Mouse (Mus musculus): ENCODE data around the gene Asic2. TPM values are rescaled to one million over a fixed set of nuclear protein-coding genes. Genes with fewer than 3 reads are reported as not detected.

Asic2 gene
- polyA plus RNA-seq, 1 experiment, result 1.0 TPM

DNA sequence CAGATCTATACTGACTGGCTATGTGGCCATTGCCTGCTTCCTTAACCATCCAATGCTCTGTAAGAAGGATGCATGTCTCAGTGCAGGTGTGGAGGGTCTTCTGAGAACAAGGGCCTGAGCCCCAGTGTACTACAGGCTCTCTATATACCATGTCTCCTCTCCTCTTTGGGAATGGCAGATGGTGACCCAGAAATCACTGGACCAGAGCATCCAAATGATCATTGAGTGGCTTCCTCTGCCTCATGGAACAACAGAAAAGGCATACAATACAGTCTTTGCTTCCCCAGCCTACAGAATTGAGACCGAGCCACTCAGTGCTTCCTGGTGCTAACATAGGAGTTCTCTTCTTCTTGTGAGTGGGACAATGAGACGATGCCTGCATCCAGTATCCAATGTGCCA, 200.0 kb downstream of the Asic2 start:
- WGBS, result 86% methylated on average over 2 of the region's 2 CpGs
- no peak for DNase-seq (ENCODE audit: low read depth, low spot score)

DNA sequence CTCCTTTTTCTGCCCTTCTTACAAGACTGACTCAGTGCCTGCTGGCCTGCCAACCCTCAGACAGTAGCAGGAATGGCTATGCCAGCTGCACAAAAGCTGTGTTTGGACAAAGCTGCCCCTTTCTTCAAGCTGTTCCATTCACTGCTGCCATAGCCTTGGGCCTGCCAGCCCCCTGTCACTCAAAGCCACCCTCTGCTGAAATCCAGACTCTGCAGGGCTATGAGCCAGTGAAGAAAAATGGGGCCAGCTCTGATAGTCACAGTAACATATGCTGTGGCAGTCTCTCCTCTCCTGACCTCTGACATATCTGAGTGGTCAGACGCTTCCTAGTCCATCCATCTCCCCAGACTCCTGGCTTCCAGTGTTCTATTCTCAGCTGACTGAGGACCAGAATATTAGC, 200.5 kb downstream of the Asic2 start:
- DNase-seq (ENCODE audit: low read depth, low spot score), result no peak
- WGBS, result 52% methylated on average over 1 of the region's 1 CpGs

DNA sequence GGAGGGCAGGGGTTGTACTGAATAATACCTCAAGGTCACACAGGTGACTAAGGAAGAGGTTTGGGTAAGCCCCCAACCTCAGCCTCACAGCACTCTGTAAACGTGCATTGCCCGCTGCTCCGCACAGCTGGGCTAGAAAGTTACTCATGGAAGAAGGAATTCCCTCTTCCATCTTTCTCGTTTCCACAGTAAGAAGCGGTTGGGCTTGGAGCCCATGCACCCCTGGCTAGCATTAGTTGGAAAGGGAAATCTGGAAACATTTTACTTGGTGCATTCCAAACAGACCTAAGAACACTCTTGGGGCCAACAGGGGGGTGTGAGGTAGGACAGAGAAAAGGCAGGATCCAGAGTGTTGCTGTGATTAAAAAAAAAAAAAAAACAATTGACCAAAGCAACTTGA, 203.0 kb downstream of the Asic2 start:
- WGBS, result 49% methylated on average over 5 of the region's 5 CpGs
- DNase-seq (ENCODE audit: low read depth, low spot score), result no peak

DNA sequence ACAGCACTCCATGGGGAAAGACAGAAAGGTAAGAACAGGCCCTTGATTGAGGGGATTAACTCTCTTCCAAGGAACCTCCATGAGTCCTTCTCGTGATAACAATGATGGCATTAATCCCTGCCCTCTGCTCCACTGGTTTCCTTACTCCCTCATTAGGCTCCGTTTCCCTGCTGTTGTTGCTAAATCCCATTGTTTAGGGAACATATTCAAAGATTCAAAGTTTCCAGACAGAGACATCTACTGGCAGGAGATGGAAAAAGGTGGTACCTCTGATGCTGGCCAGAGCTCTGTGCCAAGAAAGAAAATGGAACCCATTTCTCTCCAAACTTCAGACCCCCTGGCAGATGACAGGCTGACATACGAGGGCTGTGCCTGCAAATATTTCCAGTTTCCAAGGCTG, 203.5 kb downstream of the Asic2 start:
- WGBS, result 20% methylated on average over 3 of the region's 3 CpGs

DNA sequence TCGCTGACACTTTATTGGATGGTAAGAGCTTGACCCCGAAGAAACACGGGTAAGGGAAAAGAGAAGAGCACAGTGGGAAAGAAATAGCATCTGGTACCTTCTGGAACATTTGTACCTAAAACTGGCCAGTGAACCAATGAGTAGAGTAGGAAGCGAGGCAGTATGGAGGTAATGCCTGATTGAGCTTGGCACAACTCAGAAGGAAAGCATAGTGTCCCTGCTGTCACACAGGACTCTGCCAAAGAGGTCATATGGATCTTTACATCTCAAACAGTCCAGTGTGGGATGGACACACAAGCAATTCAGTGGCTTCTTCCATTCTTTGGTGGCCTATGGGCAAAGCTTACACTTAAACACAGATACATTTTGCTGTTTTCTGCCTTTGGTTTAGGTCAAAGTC, 211.0 kb downstream of the Asic2 start:
- 83% methylated on average over 4 of the region's 4 CpGs for WGBS
- no peak for DNase-seq (ENCODE audit: low read depth, low spot score)

More for the DNA sequence above, 203.5 kb downstream of the Asic2 start:
- no peak for DNase-seq (ENCODE audit: low read depth, low spot score)

DNA sequence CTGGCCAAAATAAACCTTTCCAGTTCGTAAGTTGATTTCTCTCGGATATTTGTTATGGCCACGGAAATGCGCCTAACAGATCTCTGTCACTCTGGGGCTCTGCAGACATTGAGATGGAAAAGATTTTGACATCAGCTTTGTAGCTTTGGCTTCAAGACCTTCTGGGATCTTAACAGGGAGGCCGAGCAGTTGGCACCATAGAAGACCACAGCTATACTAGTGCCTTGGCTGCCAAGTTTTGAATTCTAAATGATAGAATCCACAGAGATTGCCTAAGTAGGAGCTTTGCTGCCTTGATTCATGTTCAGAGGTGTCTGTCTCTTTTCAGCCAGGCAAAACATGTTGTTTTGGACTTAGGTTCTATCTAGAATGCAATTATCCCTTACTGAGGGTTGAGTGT, 217.4 kb downstream of the Asic2 start:
- no peak for DNase-seq (ENCODE audit: low read depth, low spot score)
- 88% methylated on average over 5 of the region's 5 CpGs for WGBS

DNA sequence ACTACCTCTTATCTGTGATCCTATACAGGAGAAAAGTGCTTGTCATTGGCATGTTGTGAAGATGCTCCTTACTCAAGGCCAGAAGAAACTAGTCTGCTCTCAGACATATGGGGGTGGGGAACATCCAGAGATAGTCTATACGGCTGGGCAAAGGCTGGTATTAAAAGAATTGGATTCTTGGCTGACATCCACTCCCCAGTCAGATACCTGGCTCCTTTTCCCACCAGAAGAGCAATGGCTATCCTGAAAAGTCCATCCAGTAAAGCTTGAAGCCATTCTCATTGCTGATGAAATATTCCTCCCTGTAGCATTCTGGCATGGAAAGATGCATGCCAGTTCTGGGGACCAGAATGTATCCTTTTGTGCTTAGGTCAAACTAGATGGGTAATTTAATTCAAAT, 218.2 kb downstream of the Asic2 start:
- WGBS, result 77% methylated on average over 1 of the region's 1 CpGs
- DNase-seq (ENCODE audit: low read depth, low spot score), result no peak

DNA sequence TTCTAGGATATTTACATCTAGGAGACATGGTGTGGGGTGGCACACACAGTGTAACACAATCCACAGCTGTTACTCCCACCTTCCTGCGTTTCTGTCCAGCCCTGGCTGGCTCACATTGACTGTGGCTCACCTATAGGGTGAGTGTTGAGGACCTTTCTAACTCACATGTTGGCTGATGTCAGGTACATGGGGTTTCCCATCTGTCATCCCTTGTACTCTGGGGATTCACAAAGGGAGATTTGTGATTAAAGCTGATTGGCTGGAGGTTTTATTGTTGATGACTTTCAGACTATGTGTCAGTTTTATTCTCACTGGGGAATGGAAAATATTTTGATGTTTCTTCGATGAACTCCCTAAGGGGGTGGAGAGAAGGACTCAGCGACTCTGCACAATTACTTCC, 229.3 kb downstream of the Asic2 start:
- DNase-seq (ENCODE audit: low read depth, low spot score), result no peak
- WGBS, result 53% methylated on average over 3 of the region's 3 CpGs

DNA sequence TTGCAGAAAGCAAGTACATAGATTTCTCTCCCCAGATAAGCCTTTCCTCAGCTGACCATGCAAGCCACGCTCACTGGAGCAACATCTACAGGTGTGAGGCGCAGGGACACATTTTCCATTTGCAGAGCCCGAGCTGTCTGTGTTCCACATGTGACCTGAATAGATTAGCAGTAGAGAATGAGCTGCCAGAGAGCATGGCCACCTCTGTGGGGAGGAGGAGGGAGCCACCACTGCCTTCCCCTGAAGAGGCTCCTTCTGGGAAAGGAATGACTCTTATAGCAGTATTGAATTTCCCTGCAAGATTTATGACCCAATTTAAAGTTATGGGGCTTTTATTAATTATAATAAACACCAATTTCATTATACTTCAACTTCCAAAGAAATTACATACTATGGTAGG, 230.5 kb downstream of the Asic2 start:
- DNase-seq (ENCODE audit: low read depth, low spot score), result no peak
- WGBS, result 62% methylated on average over 3 of the region's 3 CpGs

DNA sequence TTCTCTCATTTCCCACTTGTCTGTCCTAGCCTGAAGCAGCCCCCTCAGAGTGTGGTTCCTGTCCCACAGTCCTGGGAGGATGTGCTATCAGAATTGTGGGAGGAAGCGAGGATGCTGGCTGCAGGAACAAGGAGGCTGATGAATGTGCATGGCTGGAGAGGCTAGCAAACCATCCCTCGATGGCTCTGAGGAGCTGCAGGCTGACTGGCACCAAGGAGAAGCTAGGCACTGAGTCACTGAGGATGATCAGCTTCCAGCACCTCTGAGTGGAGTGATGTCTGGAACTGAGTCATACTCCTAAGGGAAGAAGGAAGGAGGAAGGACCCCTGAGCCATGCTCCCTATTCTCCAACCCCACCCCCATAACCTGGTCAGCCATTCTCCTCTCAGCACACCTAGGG, 246.2 kb downstream of the Asic2 start:
- no peak for DNase-seq (ENCODE audit: low read depth, low spot score)
- 56% methylated on average over 2 of the region's 2 CpGs for WGBS

DNA sequence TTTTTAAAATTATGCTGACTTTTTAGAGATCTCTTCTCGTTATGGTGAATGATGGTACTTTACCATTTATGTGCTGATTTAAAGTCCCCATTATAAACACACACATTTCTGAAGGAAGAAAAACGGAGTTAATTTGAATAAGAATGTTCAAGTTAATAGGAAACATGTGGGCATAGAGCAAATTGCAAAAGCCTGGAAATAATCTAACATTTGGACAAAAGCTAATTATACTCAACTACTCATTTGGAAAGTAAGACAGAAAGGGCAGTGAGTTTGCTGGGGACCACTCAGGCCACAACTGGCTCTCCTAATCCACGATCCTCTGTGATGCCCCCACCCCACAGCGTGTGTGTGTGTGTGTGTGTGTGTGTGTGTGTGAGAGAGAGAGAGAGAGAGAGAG, 253.5 kb downstream of the Asic2 start:
- WGBS, result 69% methylated on average over 4 of the region's 4 CpGs
- no peak for DNase-seq (ENCODE audit: low read depth, low spot score)

DNA sequence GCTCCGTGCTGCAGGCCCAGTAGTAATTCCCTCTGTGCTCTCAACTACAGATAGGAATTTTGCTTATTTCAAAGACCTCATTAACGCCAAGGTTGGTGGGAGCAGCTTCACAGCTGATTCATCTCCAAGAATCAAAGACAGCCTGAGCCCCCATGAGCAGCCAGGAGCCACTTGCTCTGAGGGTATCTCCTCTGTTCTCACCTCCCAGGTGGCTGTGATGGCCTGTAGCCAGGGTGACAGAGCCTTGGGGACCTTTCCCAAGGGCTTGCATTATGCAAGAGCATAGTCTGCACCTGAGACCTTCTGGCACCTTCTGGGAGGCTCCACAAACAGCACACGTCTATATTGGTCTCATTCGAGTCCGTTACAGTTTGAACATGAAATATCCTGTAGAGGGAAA, 261.3 kb downstream of the Asic2 start:
- 74% methylated on average over 5 of the region's 5 CpGs for WGBS
- DNase-seq (ENCODE audit: low read depth, low spot score), result no peak

DNA sequence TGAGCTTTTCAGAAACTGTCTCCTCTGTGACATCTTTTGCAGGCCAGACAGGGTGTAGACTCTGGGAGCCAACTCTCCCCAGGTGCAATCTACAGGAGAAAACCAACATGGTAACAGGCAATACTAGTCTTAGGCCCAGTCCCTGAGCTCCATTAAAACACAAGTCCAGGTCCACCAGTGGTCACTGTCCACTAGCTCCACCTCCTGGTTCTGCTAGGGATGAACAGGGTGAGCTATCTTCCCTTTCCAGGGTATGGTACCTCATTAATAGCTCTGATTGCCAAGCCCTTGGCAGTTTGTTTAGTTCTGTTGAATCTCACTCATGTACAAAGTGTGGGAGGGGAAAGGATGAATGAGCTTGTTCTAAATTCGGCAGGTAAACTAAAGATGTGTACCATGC, 270.2 kb downstream of the Asic2 start:
- no peak for DNase-seq (ENCODE audit: low read depth, low spot score)
- 61% methylated on average over 1 of the region's 1 CpGs for whole genome bisulfite sequencing

DNA sequence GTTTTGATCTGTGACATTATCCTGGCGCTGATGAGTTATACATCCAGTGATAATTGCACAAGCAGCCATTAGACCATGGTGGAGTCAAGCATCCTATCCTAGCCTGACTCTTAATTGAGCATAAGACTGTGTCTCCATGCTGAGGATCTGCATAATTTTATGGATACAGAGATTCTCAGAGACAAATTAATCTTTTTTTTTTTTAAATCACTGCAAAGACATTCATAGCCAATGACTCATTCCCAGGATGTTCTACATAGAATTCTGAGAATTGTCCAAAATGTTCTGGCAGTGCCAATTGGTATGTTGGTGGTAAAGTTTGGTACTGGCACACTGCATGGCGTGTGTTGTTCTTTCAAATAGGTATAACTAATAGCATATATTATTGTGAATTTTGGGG, 272.8 kb downstream of the Asic2 start:
- 86% methylated on average over 2 of the region's 2 CpGs for WGBS
- DNase-seq (ENCODE audit: low read depth, low spot score), result no peak

DNA sequence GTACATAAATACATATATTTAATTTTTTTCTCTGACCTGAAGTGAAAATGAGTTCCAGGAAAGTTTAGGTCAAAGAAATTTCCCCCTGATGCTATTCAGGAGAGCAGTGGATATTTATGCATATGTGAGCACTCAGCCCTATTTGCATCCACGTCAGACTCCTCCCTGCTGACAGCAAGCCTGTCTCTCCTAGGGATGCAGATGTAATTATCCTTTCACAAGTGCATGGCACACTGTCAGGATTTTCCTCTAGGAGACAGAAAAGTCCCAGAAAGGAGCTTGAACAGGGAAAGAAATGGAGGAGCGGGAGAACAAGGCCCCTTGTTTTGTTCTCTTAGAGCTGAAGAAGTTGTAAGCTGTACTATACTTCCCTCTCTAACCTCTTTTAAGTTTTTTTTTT, 287.7 kb downstream of the Asic2 start:
- WGBS, result 69% methylated on average over 2 of the region's 2 CpGs
- no peak for DNase-seq (ENCODE audit: low read depth, low spot score)

DNA sequence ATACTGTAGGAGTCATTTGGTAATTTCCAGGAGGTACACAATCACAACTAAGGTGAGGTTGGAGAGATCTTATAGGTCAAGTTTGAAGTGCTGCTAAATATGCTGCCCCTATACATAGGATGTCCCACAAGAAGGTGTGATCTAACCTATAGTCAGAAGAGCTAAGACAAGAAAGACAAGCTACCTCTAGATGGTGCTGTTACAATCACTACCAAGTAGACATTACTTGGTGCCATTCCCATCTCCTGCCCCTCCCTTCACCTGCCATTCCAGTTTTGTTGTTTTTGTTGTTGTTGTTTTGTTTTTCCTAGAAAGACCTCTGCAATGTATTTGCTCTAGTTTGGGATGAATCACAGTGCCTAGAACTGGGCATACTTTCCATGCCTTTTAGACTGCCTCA, 296.5 kb downstream of the Asic2 start:
- no peak for DNase-seq (ENCODE audit: low read depth, low spot score)

DNA sequence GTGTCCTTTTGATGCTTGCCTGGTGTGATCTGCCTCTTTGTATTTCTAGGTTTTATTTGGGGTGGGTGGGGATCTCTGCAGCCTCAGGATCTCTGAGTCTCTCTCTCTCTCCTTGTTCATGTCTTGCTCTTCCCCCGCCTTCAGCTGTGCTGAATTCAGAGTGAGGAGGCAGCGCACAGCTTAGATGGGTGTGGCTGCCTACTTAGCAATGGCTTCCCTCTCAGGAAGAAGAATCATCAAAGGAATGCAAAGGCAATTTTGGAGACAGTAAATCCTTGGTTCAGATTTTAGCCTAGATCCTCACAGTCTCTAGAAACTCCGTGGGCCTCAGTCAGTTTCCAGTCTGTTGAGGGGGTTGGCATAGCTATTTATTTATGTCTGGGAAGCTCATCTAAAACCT, 297.8 kb downstream of the Asic2 start:
- DNase-seq (ENCODE audit: low read depth, low spot score), result no peak
- 57% methylated on average over 3 of the region's 3 CpGs for WGBS

DNA sequence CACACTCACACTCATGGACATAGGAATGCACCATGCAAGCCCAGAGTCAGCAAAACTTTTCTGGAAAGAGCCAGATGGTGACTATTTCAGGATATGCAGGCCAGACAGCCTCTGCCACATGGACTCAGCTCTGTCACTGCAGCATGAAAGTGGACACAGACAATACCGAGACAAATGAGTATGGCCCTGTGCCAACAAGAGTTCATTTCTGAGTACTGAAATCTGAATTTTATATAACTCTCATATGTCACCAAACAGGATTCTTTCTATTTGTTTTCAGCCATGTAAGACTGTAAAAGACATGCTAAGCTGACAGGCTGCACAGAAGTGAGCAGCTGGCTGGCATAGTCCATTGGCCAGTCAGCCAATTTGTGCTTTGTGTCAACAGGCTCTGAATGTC, 309.4 kb downstream of the Asic2 start:
- no peak for DNase-seq (ENCODE audit: low read depth, low spot score)
- 48% methylated on average over 1 of the region's 1 CpGs for WGBS

DNA sequence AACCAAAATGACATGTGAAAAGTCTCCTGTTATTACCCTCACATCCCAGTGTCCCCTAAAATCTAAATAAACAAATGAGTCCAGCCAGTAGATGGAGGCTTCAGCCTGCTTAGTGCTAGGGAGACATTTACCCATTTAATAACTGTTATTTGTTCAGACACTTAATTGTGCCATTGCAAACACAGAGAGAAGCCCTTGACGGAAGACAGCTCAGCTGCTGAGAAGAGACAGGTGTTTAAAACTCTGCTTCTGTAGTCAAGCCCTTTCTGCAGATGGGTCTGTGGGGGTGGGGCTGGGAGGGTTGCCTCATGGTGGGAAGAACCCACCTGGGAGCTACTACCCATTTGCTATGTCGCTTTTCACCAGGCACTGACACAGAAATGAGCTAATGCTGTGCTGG, 311.1 kb downstream of the Asic2 start:
- no peak for DNase-seq (ENCODE audit: low read depth, low spot score)
- 23% methylated on average over 2 of the region's 2 CpGs for WGBS

DNA sequence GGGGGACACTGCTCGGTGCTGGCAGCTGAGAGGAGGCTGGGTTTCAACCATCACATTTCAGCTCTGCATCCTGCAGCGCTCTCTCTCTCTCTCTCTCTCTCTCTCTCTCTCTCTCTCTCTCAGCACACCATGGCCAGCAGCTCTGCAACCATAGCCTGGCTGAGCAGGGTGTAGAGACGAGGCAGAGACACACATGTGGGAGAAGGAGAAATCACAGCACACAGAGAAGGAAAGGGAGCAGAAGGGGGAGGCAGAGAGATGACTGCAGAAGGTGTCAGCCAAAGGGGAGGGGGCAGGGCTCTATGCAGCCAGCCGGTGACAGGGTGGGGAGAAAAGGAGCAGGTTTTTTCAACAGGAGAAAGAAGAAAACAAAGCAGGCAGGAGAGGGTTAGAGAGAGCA, 320.4 kb downstream of the Asic2 start:
- no peak for DNase-seq (ENCODE audit: low read depth, low spot score)
- 41% methylated on average over 4 of the region's 4 CpGs for WGBS

DNA sequence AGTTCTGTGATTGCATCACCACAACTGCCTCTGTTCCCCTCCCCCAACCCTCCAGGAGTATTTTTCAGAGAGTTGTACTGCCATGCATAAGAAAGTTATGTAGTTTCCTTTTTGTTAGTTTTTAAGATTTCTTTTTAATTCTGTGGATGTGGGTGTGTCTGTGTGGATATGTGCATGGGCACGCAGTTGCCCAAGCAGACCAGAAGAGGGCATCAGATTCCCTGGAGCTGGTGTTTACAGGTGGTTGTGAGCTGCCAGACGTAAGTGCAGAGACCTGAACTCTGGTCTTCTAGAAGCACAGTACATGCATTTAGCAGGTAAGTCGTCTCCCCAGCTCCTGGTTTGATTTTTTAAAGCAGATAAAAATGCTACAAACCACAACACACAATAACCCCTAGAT, 322.7 kb downstream of the Asic2 start:
- 72% methylated on average over 3 of the region's 3 CpGs for WGBS
- DNase-seq (ENCODE audit: low read depth, low spot score), result no peak

DNA sequence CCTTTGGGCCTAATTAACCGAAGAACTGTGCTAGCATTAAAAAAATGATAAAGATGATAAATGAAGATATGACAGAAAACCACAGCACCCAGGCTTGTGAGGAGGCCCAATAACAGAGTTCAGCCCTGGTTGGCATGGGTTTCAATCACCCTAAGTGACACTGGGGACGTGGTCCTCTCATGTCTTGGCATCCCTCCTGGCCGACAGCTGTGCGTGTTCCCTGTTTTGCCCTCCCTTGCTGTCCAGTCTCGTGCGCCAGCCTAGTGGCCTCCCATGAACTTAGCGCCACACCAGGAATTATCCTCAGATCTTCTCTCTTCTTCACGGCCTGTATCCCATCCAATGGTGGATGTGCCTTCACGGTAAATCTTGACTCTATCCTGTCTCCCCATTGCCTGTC, 331.9 kb downstream of the Asic2 start:
- no peak for DNase-seq (ENCODE audit: low read depth, low spot score)
- 83% methylated on average over 9 of the region's 9 CpGs for WGBS

Data from large intestine, adult 2 months (tissue).